Mouse (Mus musculus) left cerebral cortex, postnatal 14 days (tissue): ENCODE data around the gene Als2cr12. TPM values are rescaled to one million over a fixed set of nuclear protein-coding genes. Genes with fewer than 3 reads are reported as not detected.
"Not testable (repeated sequence)": the region's sequence is repeated elsewhere in the genome, so short reads cannot be mapped to it uniquely, and the experiment has no call there.

ENCODE experiments used
- DNase-seq, 2 experiments: peaks; one replicate each; pipeline ENCODE4 v3.0.0; 2021 to 2022; ENCODE audit warnings: low spot score in 2 of 2, mixed read lengths in 1 of 2
- intact Hi-C: fragments of 180-260 bp; cut with DNase I; formaldehyde crosslinking; loops from one replicate; pipeline ENCODE4 v1.15.1; 2025
- total RNA-seq, 2 experiments: library from RNA; stranded (reverse); gene quantifications; 2 replicates each; pipeline ENCODE4 v1.2.3; 2021

The Als2cr12 gene
- total RNA-seq, 2 experiments from 2014 or later, result not detected

DNA sequence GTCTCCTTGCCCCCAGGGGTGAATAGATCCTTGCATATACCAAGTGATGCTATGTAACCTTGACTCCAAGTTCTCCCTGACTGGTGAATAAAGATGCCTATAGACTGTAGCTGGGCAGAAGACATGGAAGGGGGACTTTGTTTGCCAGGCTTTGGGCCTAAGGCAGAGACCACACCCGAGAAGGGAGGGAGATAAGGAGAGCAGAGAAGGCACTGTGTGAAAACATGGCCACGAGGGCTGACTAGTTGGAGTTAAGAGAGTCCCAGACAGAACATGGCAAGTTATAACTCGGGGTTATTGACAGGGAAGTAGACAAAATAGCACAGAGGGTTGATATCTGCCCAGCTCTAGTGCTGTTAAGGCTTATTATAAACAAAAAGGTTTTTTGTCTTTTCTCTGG is 4.2 kb upstream of the Als2cr12 start:
- intact Hi-C loops, result loop anchor here (10.0 kb wide), 1 partner anchor 225 kb away; no protein-coding TSS in a partner anchor
- no peak for DNase-seq

DNA sequence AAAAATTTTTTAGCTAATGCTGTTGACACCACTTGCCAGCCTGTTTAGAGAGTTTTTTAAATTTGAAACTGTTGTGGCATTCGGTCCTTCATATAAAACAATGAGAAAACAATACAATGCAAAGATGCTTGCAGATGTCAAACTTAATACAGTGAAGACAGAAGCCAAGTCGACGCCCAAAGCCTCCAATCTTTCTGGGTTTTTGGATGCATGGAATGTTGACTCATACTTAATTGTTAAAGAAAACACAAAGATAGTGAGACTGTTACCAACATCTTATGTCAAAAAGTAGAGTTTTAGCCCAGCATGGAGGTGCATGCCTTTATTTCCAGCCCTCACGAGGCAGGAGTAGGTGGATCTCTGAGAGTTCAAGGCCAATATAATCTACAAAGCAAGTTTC is 3.0 kb upstream of the Als2cr12 start:
- no peak for DNase-seq
- intact Hi-C loops, result loop anchor here (10.0 kb wide), 1 partner anchor 224 kb away; no protein-coding TSS in a partner anchor

DNA sequence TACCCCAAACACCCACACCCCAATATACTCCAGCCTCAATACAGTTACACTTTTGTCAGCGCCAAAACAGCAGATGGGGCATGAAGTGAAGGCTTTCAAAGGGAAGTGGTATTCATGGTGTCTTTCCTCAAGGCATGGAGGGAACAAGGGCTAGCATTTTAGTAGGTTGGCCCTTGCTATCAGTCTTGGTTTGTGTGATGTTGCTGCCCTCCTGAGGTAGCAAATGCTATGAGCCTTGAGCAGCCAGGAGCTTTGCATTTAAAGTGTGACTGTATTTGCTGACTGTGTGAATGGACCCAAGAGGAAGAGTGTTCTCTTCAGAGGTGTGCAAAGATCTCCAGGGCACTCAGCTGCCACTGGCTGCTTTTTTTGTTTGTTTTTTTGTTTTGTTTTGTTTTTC is 1.8 kb upstream of the Als2cr12 start:
- intact Hi-C loops, result loop anchor here (2.0 to 10.0 kb wide), 2 partner anchors 199 to 223 kb away; no protein-coding TSS in a partner anchor
- peak; percentile 55 to 56 for DNase-seq

DNA sequence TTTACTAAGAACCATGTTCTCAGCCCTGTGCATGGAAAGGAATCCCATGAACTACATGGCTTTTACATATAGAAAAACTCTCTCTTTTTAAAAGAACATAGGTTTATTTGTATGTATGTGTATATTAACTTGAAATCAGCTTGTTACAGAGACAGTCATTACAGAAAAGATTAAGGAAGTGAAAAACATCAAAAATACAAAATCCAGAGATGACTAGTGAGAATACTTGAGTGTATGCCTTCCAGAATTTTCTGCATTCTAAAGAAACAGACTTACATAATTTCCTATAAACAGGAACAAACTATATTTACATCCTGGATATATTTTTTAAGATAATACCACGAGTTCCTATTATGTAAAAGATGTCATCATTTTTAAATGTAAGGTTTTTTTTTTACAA is 2.1 kb downstream of the Als2cr12 start:
- no peak for DNase-seq
- intact Hi-C loops, result loop anchor here (10.0 kb wide), 1 partner anchor 219 kb away; no protein-coding TSS in a partner anchor

DNA sequence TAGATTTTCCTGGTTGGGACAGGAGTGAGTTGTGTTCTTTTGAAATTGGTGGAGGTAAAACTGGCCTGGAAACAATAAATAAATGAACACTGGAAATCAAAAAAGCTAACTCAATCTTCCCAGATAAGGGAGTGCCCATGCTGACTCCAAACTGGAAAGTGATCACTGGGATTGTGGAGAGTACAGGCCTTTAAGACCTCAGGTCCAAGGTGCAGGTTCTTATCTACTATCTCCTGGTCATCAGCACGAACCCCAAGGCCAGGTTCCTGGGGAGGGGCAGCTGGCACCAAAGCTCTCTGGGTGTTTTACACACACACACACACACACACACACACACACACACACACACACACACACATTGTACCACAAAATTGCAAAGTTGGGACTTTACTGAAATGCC is 4.1 kb downstream of the Als2cr12 start:
- intact Hi-C loops, result loop anchor here (10.0 kb wide), 1 partner anchor 217 kb away; no protein-coding TSS in a partner anchor
- not testable (repeated sequence) for DNase-seq

DNA sequence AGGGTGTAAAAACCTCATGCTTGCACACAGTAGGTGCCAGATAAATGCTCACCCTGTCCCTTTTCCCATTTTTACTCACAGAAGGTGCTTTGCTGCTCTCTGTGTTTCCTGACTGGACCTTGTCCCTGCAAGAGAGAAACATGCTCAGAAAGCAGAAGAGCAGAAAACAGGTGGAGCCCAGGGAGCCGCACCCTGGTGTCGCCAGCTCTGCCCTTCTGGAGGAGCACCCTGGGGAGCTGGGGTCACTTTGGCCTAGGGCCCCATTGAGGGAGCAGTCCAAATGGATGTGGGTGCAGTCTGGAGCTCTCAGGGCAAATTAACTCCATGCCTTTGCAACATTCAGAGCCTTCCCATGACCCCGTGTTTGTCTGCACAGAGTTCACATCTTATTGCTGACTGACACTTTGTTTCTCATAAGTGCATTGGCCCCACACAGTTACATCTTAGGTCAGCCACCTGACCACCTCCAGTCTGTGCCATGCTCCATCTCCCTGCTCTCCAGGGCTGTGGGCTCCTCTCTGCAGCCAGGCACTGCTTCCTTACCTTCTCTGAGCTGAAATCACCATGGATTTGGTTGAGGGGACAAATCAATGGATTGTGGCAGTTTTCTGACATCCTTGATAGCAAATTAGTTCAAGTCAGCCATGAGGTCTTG is 4.8 kb downstream of the Als2cr12 start:
- DNase-seq, result not testable (repeated sequence)
- intact Hi-C loops, result loop anchor here (10.0 kb wide), 1 partner anchor 216 kb away; no protein-coding TSS in a partner anchor

DNA sequence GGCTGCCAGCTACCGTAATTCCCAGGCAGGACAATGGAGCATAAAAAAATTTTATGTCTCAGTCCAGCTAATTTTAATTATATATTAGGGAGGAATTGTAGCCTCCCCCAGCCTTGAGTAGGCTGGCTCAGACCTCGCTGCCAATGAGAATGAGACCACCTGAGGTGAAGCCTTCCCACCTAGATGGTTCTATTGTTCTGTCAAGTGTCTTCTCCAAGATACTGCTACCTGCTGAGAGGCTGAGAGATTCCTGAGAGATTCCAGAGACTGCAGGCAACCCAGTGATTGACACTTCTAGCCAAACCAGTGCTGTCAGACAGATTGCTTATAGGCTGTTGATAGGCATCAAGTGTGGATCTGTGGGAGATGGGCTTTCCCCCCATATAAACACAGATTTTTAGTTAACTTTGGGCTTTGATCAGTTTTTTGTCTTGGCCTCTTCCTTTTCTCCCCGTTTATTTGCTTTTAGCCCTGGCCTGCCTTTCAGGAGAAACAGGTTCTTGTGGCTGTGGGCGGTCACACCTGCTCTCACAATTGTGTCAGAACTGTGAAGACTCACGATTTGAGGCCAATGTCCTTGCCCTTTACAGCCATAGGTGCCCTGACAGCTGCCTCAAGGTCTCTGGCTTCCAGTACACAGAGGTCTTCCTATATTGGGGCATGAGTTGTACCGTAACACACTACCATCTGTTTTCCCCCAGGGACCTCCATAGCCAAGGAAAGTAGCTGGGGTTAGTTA is 5.6 kb downstream of the Als2cr12 start:
- intact Hi-C loops, result loop anchor here (10.0 kb wide), 1 partner anchor 215 kb away; no protein-coding TSS in a partner anchor
- DNase-seq, result no peak

DNA sequence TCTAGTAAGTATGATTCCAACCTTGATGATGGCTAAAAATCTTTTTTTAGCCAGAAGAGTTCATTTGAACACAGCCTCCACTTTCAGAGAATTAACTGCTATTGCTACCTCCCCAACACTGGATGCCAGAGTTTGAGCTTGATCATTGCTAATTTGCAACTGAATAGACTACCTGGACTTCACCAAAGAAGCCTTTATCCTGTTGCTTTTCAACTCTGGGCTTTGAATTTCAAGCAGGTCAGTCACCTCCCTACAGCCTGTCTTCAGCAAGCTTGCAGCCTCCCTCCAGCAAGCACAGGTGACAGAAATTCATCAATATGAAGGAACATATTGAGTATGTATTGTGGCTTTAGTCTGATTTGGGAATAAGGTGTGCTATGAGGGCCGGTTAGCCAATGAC is 6.4 kb downstream of the Als2cr12 start:
- DNase-seq, result no peak
- intact Hi-C loops, result no loop called here

DNA sequence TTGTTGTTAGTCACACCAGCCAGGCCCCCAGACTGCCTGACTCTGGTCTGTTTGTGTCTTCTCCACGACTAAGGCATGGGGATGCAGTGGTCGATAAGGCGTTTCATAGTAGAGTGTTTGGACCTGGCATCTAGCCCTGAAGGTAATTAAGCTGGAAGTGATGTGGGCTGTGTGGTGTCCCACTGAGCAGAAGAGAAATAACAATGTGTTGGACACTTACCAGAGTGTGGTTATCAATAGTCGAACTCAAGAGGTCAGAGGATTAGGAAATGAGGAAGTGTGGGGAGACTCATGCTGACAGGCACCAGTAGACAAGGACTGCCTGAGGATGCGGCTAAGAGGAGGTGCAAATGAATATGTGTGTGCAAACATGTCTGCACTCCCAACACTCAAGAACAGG is 17.4 kb downstream of the Als2cr12 start:
- intact Hi-C loops, result loop anchor here (10.0 kb wide), 1 partner anchor 94 kb away; the partner anchor contains the start of genes Fam126b and Ndufb3
- DNase-seq, result not testable (repeated sequence)

DNA sequence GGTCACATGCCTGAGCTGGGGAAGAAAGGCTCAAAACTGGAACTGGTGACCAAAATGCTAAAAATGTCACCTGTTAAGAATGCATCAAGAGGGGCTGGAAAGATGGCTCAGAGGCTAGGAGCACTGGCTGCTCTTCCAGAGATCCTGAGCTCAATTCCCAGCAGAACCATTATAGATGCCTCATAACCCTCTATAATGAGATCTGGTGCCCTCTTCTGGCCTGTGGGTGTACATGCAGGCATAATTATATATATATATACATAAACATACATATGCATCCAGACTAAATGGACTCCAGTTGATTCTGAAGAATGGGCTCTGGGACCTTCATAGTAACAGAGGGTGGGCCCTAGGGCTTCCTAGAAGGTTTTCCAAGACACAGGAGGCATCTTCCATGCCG is 18.2 kb downstream of the Als2cr12 start:
- intact Hi-C loops, result loop anchor here (10.0 kb wide), 1 partner anchor 93 kb away; the partner anchor contains the start of genes Fam126b and Ndufb3
- DNase-seq, result peak; percentile 23 to 28

DNA sequence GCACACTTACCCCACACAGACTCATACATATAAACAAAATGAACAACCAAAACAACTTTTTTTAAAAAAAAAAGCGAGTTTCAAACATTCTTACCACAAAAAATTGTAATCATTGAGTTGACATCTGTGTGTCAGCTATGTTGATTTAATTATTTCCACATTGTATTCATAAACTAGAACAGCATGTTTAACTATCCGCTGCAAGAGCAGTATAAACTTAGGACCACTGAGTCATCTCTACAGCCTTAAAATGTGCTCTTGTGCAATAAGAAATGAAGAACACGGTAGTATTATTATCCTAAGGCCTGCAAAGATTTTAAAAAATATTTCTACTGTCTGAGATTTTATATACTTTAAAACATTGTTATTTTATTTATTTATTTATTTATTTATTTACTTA is 20.8 kb downstream of the Als2cr12 start:
- DNase-seq, result no peak
- intact Hi-C loops, result loop anchor here (10.0 kb wide), 1 partner anchor 90 kb away; the partner anchor contains the start of genes Fam126b and Ndufb3

DNA sequence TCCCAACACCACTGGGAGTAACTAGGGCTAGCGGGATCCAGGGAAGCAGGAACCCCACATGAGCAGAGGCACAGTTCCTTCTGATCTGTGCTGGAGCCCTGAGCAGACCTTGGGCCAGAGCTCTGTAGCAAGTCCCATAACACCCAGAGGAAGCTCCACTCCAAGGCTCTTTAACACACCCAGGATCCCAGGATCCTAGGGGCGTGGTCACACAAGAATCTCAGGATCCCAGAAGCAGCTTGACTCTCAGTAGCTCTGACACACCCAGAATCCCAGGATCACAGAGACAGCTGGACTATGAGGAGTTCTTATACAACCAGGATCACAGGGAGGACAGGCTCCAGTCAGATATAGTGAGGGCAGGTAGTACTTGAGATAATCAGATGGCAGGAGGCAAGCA is 23.7 kb downstream of the Als2cr12 start:
- no peak for DNase-seq
- intact Hi-C loops, result loop anchor here (10.0 kb wide), 1 partner anchor 87 kb away; the partner anchor contains the start of genes Fam126b and Ndufb3

DNA sequence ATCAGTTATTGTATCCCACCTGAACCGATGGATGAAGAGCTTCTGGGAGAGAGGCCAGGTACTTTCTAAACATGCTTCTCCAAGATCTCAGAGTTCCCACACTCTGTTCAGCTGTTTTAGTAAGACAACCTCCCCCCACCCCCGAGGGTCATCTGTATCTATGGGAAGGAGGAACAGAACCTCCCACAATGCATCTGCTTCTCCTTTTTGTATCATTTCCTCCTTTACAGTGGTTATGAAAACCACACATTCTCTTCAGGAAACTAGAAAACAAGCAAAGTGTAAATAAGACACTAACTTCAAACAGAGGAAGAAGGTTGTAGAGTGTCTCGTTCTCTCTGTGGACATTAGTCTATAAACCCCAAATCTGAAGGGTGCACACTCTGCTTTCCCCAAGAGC is 26.2 kb downstream of the Als2cr12 start:
- intact Hi-C loops, result loop anchor here (2.0 to 10.0 kb wide), 2 partner anchors 85 to 193 kb away; partner anchors contain the start of genes Fam126b and Ndufb3
- DNase-seq, result not testable (repeated sequence)

DNA sequence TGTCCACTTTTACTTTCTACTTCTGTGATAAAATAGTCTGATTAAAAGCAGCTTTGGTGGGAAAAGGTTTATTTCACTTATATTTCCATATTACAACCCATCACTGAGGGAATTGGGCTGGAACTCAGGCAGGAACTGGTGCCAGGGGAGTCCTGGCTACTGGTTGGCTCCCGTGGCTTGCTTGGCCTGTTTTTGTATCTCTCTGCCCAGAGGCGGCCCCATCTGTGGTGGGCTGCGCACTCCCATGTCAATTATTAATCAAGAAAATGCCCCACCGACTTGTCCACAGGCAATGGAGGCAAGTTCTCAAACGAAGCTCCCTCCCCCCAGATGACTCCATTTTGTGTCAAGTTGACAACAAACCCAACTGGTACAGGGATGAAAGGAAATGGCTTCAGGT is 27.6 kb downstream of the Als2cr12 start:
- DNase-seq, result no peak
- intact Hi-C loops, result no loop called here

DNA sequence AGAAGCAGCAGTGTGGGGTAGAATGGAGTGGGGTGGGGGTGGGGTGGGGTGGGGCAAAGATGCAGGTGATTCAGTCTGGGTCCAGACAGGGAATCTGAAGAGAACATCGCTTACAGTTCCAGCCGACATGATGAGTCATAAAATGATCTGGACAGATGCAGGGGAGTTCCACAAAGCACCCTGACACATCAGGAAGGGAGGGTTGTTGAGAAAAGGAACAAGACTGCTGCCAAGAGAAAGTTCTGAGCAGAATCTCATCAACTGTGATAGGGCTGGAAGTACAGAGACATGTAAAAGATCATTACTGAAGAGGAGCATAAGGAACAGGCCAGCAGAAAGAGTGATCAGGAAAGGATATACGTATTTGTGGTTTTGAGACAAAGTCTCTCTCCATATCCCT is 32.4 kb downstream of the Als2cr12 start:
- intact Hi-C loops, DNase-seq: not testable (repeated sequence)

DNA sequence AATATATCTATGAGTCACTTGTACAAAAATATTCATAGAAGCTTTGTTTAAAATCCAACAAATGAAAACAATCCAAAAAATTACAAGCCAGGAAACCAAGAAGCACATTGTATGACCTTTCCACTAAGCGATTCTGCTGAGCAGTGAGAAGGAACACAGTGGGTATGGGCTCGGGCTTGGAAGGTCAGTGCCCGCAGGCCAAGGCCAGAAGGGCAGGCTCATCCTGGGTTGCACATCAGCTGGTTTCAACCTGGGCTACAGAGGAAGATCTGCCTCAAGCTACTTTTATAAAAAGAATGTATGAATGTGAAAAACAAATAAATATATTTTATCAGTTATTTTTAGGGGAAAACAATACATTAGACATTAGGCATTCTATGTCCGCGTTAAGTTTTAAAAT is 33.1 kb downstream of the Als2cr12 start:
- DNase-seq, intact Hi-C loops: not testable (repeated sequence)

DNA sequence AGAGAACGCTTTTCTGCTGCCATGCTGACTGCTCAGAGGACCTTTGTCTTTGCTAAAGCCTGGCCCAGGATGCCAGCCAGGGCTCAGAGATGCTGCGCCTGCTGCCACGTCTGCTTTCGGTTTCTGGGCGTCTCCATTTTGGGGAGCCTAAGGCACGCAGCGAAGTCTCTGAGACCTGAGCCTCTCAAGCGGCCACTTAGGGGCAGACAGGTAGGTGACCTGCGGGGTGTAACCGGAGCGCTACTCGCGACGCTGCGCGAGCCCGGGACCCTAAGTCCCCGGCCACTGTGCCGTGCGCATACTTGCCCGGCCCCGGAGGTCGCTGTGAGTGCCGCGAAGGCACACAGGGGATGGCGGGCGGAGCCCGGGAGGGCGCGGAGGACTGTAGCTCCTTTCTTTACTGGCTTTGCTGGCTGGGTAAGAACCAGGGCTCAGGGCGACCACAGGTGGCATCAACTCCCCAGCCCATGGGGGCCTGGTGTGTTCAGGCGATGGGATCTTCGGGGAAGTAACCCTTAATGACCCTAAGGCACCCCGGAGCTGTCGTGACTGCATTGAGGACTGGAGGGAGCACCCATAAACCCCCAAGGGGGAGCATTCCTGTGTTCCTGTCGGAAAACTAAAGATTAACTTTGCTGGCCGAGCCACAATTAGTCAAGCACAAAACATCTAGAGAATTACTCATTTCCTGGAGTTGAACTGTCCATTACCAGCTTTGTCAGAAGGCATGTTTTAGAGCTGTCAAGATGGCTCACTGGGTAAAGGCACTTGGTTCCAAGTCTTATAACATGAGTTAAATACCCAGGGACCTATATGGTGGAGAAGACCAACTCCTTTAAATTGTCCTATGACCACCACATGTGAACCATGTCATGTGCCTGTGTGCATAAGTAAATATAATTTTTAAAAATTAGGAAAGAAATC is 43.0 kb downstream of the Als2cr12 start:
- peak; percentile 24 to 40 for DNase-seq
- intact Hi-C loops, result no loop called here

DNA sequence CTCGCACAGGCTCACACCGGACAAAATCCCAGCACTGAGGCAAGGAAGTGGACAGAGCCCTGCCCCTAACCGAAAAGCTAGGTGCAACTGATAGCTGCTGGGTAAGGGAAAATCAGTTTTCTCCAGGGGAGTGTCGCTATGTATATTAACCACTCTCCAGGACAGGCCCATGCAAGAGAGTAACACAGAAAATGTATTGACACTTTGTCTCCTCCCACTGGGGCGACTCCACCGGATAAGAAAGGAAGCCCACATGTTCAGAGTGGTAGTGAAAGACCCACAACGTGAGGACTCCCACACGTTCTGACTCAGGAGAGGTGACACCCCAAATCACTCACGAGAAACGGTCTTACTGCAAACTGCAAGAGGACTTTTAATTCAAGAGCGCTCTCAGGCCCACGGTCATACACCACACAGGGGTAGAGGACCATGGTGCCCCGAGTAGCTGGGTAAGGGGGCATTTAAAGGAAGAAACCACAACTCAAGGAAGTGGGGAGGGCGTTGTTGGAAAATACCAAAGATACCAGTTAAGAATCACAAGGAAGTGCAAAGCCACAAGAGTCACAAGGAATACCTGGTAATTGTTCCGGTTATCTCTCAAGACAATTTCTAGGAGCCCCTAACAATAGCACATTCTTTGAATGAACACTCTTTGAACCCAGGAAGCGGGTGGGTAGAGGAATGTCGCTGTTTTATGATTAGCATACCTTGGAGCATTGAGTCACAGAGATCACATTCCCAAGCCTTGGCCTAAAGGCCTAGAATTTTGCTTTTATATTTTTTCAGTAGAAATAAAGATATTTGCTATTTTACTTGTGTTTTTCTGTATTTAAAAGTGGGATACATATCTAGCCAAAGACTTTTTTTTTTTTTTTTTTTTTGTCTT is 44.0 kb downstream of the Als2cr12 start:
- DNase-seq, intact Hi-C loops: not testable (repeated sequence)
